Mouse (Mus musculus) A20 (cell line): Measurements from ENCODE around the gene Rpl32.

Source experiments
- DNase-seq: peaks from one replicate; pipeline ENCODE4 v3.0.0-alpha.2; 2011; ENCODE audit warnings: low read depth, low spot score

Gene Rpl32

GRCm38 (mm10) chr6:115768207-115768606, 40.3 kb downstream of the Rpl32 start:
- no peak for DNase-seq

- no peak for DNase-seq
Measured at GRCm38 (mm10) chr6:115767357-115767756, 41.2 kb downstream of the Rpl32 start.

- no peak for DNase-seq
Measured at GRCm38 (mm10) chr6:115764179-115764578, 44.4 kb downstream of the Rpl32 start.

- DNase-seq = no peak
Measured at GRCm38 (mm10) chr6:115761995-115762756, 46.4 kb downstream of the Rpl32 start, which contains the start of gene Tmem40. TSS of gene Tmem40 (minus strand) at chr6:115762410.

GRCm38 (mm10) chr6:115760982-115761381, 47.6 kb downstream of the Rpl32 start:
- DNase-seq = no peak

- DNase-seq = no peak
Measured at GRCm38 (mm10) chr6:115760137-115760536, 48.4 kb downstream of the Rpl32 start.

- DNase-seq = no peak
Measured at GRCm38 (mm10) chr6:115759461-115759860, 49.1 kb downstream of the Rpl32 start.

GRCm38 (mm10) chr6:115758981-115759435, 49.5 kb downstream of the Rpl32 start:
- DNase-seq = no peak

- no peak for DNase-seq
Measured at GRCm38 (mm10) chr6:115755536-115755935, 53.0 kb downstream of the Rpl32 start.
